Mouse (Mus musculus): ENCODE data around the gene Rnf17.

- TF ChIP-seq CTCF (IDR thresholded peaks at IDR 0.05; ENCODE audit: insufficient read depth, low read depth, low read length) = no peak
- no peak for TF ChIP-seq POLR2A (IDR thresholded peaks at IDR 0.05; ENCODE audit: insufficient read depth, low read depth, low read length)
These were observed 37.6 kb upstream of the Rnf17 start, which contains the start of gene Atp12a for GRCm38 (mm10) chr14:56364711-56365237.
